Mouse (Mus musculus) cortical plate, adult 2 months (tissue): ENCODE data around the gene Shc3. TPM values are rescaled to one million over a fixed set of nuclear protein-coding genes. Genes with fewer than 3 reads are reported as not detected.
A peak's percentile ranks its signal among the peaks of the same experiment; 100 is the strongest.

ENCODE experiments used
- H3K27ac ChIP-seq: fragments of 200-500 bp; 2 replicates; pipeline ENCODE4 v1.5.1; 2012; ENCODE audit warnings: low read length, control low read depth, inconsistent platforms; ENCODE audit not compliant: insufficient read depth
- H3K4me1 ChIP-seq: fragments of 200-500 bp; 2 replicates; pipeline ENCODE4 v1.6.1; 2011; ENCODE audit warnings: low read length; ENCODE audit not compliant: control insufficient read depth, insufficient read depth
- H3K4me3 ChIP-seq: fragments of 200-500 bp; 2 replicates; pipeline ENCODE4 v1.5.1; 2011; ENCODE audit warnings: mild to moderate bottlenecking, low read length, control low read depth; ENCODE audit not compliant: insufficient read depth
- CTCF ChIP-seq: fragments of 200-500 bp; IDR thresholded peaks from 2 replicates; pipeline ENCODE4 v1.5.1; 2011; ENCODE audit warnings: mild to moderate bottlenecking, control low read depth, low read length; ENCODE audit not compliant: insufficient read depth; ENCODE audit errors: extremely low read depth
- POLR2A ChIP-seq: fragments of 200-500 bp; IDR thresholded peaks from 2 replicates; pipeline ENCODE4 v1.6.1; 2011; ENCODE audit warnings: mild to moderate bottlenecking, low read length, control low read depth; ENCODE audit not compliant: insufficient read depth; ENCODE audit errors: extremely low read depth
- polyA plus RNA-seq: library from polyadenylated mRNA; depleted of rRNA; stranded (reverse); fragments of >200 nt; gene quantifications from 2 replicates; pipeline ENCODE4 v1.2.3, GENCODE M21; 2012; rRNA removed

Gene Shc3
- polyA plus RNA-seq, 1 experiment: 82.8 TPM

GRCm38 (mm10) chr13:51400186-51400719, 169.0 kb downstream of the Shc3 start:
- Histone ChIP-seq H3K4me1 (peaks cover 4% of the 10 kb centered on the region; the same call in 1 of the 2 replicates), H3K4me3 (peak overlapping the region; percentile 20; the same call in 1 of the 2 replicates), H3K27ac (no peak overlapping the region)
- TF ChIP-seq CTCF: no peak
- no peak for TF ChIP-seq POLR2A

- Histone ChIP-seq H3K27ac (no peak overlapping the region), H3K4me1 (0 out of 2 replicates have a peak, but pooled peaks cover 2% of the 10 kb centered on the region), H3K4me3 (no peak overlapping the region)
- TF ChIP-seq POLR2A: no peak
- TF ChIP-seq CTCF: no peak
These were observed 169.7 kb downstream of the Shc3 start for GRCm38 (mm10) chr13:51399562-51399961.

- H3K27ac ChIP-seq: no peak overlapping the region
These were observed 171.4 kb downstream of the Shc3 start for GRCm38 (mm10) chr13:51397861-51398260.

GRCm38 (mm10) chr13:51392256-51392655, 177.0 kb downstream of the Shc3 start:
- TF ChIP-seq POLR2A (no peak), CTCF (no peak)
- no peaks in the 10 kb centered on the region for H3K4me1 ChIP-seq

More at GRCm38 (mm10) chr13:51397861-51398260, 171.4 kb downstream of the Shc3 start:
- no peak for TF ChIP-seq POLR2A
- Histone ChIP-seq H3K4me3 (no peak overlapping the region), H3K4me1 (0 out of 2 replicates have a peak, but pooled peaks cover 2% of the 10 kb centered on the region)

GRCm38 (mm10) chr13:51391359-51391916, 177.8 kb downstream of the Shc3 start:
- no peak for TF ChIP-seq POLR2A
- Histone ChIP-seq H3K27ac (no peak overlapping the region), H3K4me3 (no peak overlapping the region), H3K4me1 (no peaks in the 10 kb centered on the region)

More at GRCm38 (mm10) chr13:51392256-51392655, 177.0 kb downstream of the Shc3 start:
- Histone ChIP-seq H3K27ac (no peak overlapping the region), H3K4me3 (no peak overlapping the region)

- Histone ChIP-seq H3K27ac (no peak overlapping the region), H3K4me3 (no peak overlapping the region), H3K4me1 (no peaks in the 10 kb centered on the region)
- no peak for TF ChIP-seq POLR2A
- no peak for TF ChIP-seq CTCF
These were observed 178.8 kb downstream of the Shc3 start for GRCm38 (mm10) chr13:51390398-51390797.

GRCm38 (mm10) chr13:51387908-51388307, 181.3 kb downstream of the Shc3 start:
- no peak overlapping the region for H3K27ac ChIP-seq
- TF ChIP-seq POLR2A (no peak), CTCF (no peak)
- no peaks in the 10 kb centered on the region for H3K4me1 ChIP-seq
- no peak overlapping the region for H3K4me3 ChIP-seq

GRCm38 (mm10) chr13:51384899-51385298, 184.3 kb downstream of the Shc3 start:
- Histone ChIP-seq H3K27ac (no peak overlapping the region), H3K4me1 (no peaks in the 10 kb centered on the region), H3K4me3 (no peak overlapping the region)
- TF ChIP-seq CTCF: no peak
- TF ChIP-seq POLR2A: no peak

GRCm38 (mm10) chr13:51381498-51381897, 187.7 kb downstream of the Shc3 start:
- Histone ChIP-seq H3K4me3 (no peak overlapping the region), H3K4me1 (no peaks in the 10 kb centered on the region), H3K27ac (no peak overlapping the region)
- TF ChIP-seq POLR2A (no peak), CTCF (no peak)

Other genes starting within 250 kb of the Shc3 start
- 6.7 and 6.9 TPM in 2 replicates for gene S1pr3, start 160.8 kb downstream of the Shc3 start, polyA plus RNA-seq
- gene Cks2, start 75.8 kb upstream of the Shc3 start, polyA plus RNA-seq: 3.2 and 5.8 TPM in 2 replicates
- gene Secisbp2, start 82.3 kb upstream of the Shc3 start, polyA plus RNA-seq: 23.3 and 24.5 TPM in 2 replicates
- 88.7 and 99.9 TPM in 2 replicates for gene Sema4d, start 224.3 kb upstream of the Shc3 start, polyA plus RNA-seq